Mouse (Mus musculus): Measurements from ENCODE around the gene Prpf4. TPM values are rescaled to one million over a fixed set of nuclear protein-coding genes. Genes with fewer than 3 reads are reported as not detected.
A peak's percentile ranks its signal among the peaks of the same experiment; 100 is the strongest.

Gene Prpf4
- polyA plus RNA-seq, 1 experiment = 11.3 TPM

DNA sequence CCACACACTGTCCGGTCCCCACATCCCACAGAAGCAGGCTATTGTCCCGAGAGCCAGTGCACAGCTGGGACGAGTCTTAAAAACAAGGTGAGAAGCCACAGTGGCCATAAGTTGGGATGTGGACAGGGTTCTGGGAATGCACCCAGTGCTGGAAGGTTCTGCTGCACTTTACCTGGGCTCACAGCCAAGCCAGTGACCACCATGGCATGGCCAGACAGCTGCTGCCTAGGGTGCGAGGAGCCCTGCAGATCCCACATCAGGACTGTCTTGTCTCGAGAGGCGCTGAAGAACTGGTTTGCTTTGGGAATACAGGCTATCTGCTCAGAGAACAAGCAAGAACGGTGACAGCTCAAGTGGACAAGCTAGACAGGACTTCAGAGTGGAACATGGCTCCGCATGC, 51.8 kb downstream of the Prpf4 start:
- no peak overlapping the region for H3K4me3 ChIP-seq (ENCODE audit: insufficient read depth, poor library complexity, severe bottlenecking)
- TF ChIP-seq FOSL1 (IDR thresholded peaks at IDR 0.05; ENCODE audit: insufficient read depth, low read length, poor library complexity, severe bottlenecking) (no peak), MAX (IDR thresholded peaks at IDR 0.05) (no peak), USF1 (IDR thresholded peaks at IDR 0.05; ENCODE audit: low read depth) (no peak), MYOG (IDR thresholded peaks at IDR 0.05; ENCODE audit: control insufficient read depth, extremely low read depth, insufficient read length) (no peak), MYOD1 (IDR thresholded peaks at IDR 0.05; ENCODE audit: control insufficient read depth, insufficient read length, low read depth) (no peak), CEBPB (IDR thresholded peaks at IDR 0.05; ENCODE audit: low read depth) (no peak), CTCF (IDR thresholded peaks at IDR 0.05; ENCODE audit: control insufficient read depth, insufficient read depth, insufficient read length) (no peak)
- no peaks in the 10 kb centered on the region for H3K27me3 ChIP-seq (ENCODE audit: control insufficient read depth, insufficient read depth, insufficient read length)
- no peaks in the 10 kb centered on the region for H3K36me3 ChIP-seq (ENCODE audit: control insufficient read depth, insufficient read depth)
- no peak overlapping the region for H3ac ChIP-seq (ENCODE audit: control insufficient read depth, insufficient read length, low read depth)
- no peaks in the 10 kb centered on the region for H3K79me2 ChIP-seq (ENCODE audit: control insufficient read depth, insufficient read depth)
- no peaks in the 10 kb centered on the region for H3K79me3 ChIP-seq (ENCODE audit: low read depth)

- Histone ChIP-seq H3K36me3 (ENCODE audit: control insufficient read depth, insufficient read depth) (no peaks in the 10 kb centered on the region), H3K4me3 (ENCODE audit: insufficient read depth, poor library complexity, severe bottlenecking) (no peak overlapping the region), H3K27me3 (ENCODE audit: control insufficient read depth, insufficient read depth, insufficient read length) (no peaks in the 10 kb centered on the region), H3ac (ENCODE audit: control insufficient read depth, insufficient read length, low read depth) (no peak overlapping the region), H3K79me2 (ENCODE audit: control insufficient read depth, insufficient read depth) (no peaks in the 10 kb centered on the region), H3K79me3 (ENCODE audit: low read depth) (no peaks in the 10 kb centered on the region)
- TF ChIP-seq USF1 (IDR thresholded peaks at IDR 0.05; ENCODE audit: low read depth) (no peak), FOSL1 (IDR thresholded peaks at IDR 0.05; ENCODE audit: insufficient read depth, low read length, poor library complexity, severe bottlenecking) (no peak), MYOG (IDR thresholded peaks at IDR 0.05; ENCODE audit: control insufficient read depth, extremely low read depth, insufficient read length) (no peak), MAX (IDR thresholded peaks at IDR 0.05) (no peak), CEBPB (IDR thresholded peaks at IDR 0.05; ENCODE audit: low read depth) (no peak), CTCF (IDR thresholded peaks at IDR 0.05; ENCODE audit: control insufficient read depth, insufficient read depth, insufficient read length) (no peak), MYOD1 (IDR thresholded peaks at IDR 0.05; ENCODE audit: control insufficient read depth, insufficient read length, low read depth) (no peak)
Measured at GRCm38 (mm10) chr4:62463124-62463523, 54.5 kb downstream of the Prpf4 start.

GRCm38 (mm10) chr4:62468158-62468557, 59.6 kb downstream of the Prpf4 start:
- H3ac ChIP-seq (ENCODE audit: control insufficient read depth, insufficient read length, low read depth) = no peak overlapping the region
- no peaks in the 10 kb centered on the region for H3K79me2 ChIP-seq (ENCODE audit: control insufficient read depth, insufficient read depth)
- H3K27me3 ChIP-seq (ENCODE audit: control insufficient read depth, insufficient read depth, insufficient read length) = no peaks in the 10 kb centered on the region
- TF ChIP-seq USF1 (IDR thresholded peaks at IDR 0.05; ENCODE audit: low read depth) = no peak
- TF ChIP-seq FOSL1 (IDR thresholded peaks at IDR 0.05; ENCODE audit: insufficient read depth, low read length, poor library complexity, severe bottlenecking) = no peak
- no peak for TF ChIP-seq CEBPB (IDR thresholded peaks at IDR 0.05; ENCODE audit: low read depth)
- no peak for TF ChIP-seq CTCF (IDR thresholded peaks at IDR 0.05; ENCODE audit: control insufficient read depth, insufficient read depth, insufficient read length)
- TF ChIP-seq MYOG (IDR thresholded peaks at IDR 0.05; ENCODE audit: control insufficient read depth, extremely low read depth, insufficient read length) = no peak
- no peak for TF ChIP-seq MAX (IDR thresholded peaks at IDR 0.05)
- no peak for TF ChIP-seq MYOD1 (IDR thresholded peaks at IDR 0.05; ENCODE audit: control insufficient read depth, insufficient read length, low read depth)
- H3K36me3 ChIP-seq (ENCODE audit: control insufficient read depth, insufficient read depth) = no peaks in the 10 kb centered on the region
- no peak overlapping the region for H3K4me3 ChIP-seq (ENCODE audit: insufficient read depth, poor library complexity, severe bottlenecking)
- no peaks in the 10 kb centered on the region for H3K79me3 ChIP-seq (ENCODE audit: low read depth)

DNA sequence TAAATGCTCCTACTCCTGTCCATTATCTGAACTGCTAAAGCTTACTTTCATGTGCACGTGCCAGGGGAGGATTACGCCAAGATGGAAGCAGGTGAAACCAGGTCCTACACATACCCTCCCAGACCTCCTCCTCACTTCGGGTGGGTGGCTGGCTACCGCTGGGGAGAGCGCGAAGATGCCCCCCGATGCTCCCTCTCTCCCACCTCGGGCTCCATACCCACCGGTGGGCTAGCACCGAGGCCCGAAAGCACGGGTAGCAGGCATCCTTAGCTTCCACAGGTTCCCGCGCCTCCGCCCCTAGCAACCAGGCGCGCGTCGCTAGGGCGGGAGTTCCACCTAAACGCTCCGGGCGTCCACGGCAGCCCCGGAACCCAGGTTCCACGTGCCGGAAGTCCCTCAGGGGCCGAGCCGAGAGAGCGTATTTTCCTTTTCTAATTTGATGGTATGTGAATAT, 62.0 kb downstream of the Prpf4 start, which contains the start of gene Wdr31:
Gene Wdr31, minus strand, starts transcription at position 299 of the 454 bp plus-strand sequence.
- Histone ChIP-seq H3ac (ENCODE audit: control insufficient read depth, insufficient read length, low read depth) (peak within 1 kb of the TSS; percentile 81), H3K79me3 (ENCODE audit: low read depth) (no peaks in the 10 kb centered on the region), H3K79me2 (ENCODE audit: control insufficient read depth, insufficient read depth) (no peaks in the 10 kb centered on the region), H3K27me3 (ENCODE audit: control insufficient read depth, insufficient read depth, insufficient read length) (no peaks in the 10 kb centered on the region), H3K4me3 (ENCODE audit: insufficient read depth, poor library complexity, severe bottlenecking) (peak within 1 kb of the TSS; percentile 44), H3K36me3 (ENCODE audit: control insufficient read depth, insufficient read depth) (no peaks in the 10 kb centered on the region)
- TF ChIP-seq USF1 (IDR thresholded peaks at IDR 0.05; ENCODE audit: low read depth) (no peak), CEBPB (IDR thresholded peaks at IDR 0.05; ENCODE audit: low read depth) (no peak), FOSL1 (IDR thresholded peaks at IDR 0.05; ENCODE audit: insufficient read depth, low read length, poor library complexity, severe bottlenecking) (no peak), MAX (IDR thresholded peaks at IDR 0.05) (peak; percentile 38)

DNA sequence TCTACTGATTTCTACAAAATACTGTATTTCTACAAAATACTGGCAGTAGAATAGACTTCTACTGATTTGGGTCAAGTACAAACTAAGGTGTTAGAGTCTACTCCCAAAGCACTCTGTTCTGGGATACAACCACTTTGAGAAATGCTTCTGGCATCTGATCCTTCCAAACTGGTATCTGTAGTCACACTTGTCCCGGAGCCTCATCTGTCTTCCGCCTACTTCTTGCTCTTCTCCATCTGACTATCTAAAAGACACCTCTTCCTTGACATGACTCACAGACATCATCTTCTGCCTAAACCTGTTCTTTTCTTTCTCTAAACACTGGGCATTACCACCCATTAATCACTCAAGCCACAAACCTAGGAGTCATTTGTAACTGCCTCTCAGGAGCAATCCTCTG, 63.5 kb downstream of the Prpf4 start:
- Histone ChIP-seq H3K79me3 (ENCODE audit: low read depth) (no peaks in the 10 kb centered on the region), H3K27me3 (ENCODE audit: control insufficient read depth, insufficient read depth, insufficient read length) (no peaks in the 10 kb centered on the region), H3K79me2 (ENCODE audit: control insufficient read depth, insufficient read depth) (no peaks in the 10 kb centered on the region), H3K36me3 (ENCODE audit: control insufficient read depth, insufficient read depth) (no peaks in the 10 kb centered on the region), H3K4me3 (ENCODE audit: insufficient read depth, poor library complexity, severe bottlenecking) (no peak overlapping the region), H3ac (ENCODE audit: control insufficient read depth, insufficient read length, low read depth) (no peak overlapping the region)
- TF ChIP-seq FOSL1 (IDR thresholded peaks at IDR 0.05; ENCODE audit: insufficient read depth, low read length, poor library complexity, severe bottlenecking) = no peak
- no peak for TF ChIP-seq USF1 (IDR thresholded peaks at IDR 0.05; ENCODE audit: low read depth)
- TF ChIP-seq MYOG (IDR thresholded peaks at IDR 0.05; ENCODE audit: control insufficient read depth, extremely low read depth, insufficient read length) = no peak
- TF ChIP-seq CTCF (IDR thresholded peaks at IDR 0.05; ENCODE audit: control insufficient read depth, insufficient read depth, insufficient read length) = no peak
- TF ChIP-seq MAX (IDR thresholded peaks at IDR 0.05) = no peak
- TF ChIP-seq CEBPB (IDR thresholded peaks at IDR 0.05; ENCODE audit: low read depth) = no peak
- TF ChIP-seq MYOD1 (IDR thresholded peaks at IDR 0.05; ENCODE audit: control insufficient read depth, insufficient read length, low read depth) = no peak

GRCm38 (mm10) chr4:62475131-62475530, 66.5 kb downstream of the Prpf4 start:
- no peaks in the 10 kb centered on the region for H3K79me2 ChIP-seq (ENCODE audit: control insufficient read depth, insufficient read depth)
- TF ChIP-seq CEBPB (IDR thresholded peaks at IDR 0.05; ENCODE audit: low read depth) = no peak
- TF ChIP-seq MYOD1 (IDR thresholded peaks at IDR 0.05; ENCODE audit: control insufficient read depth, insufficient read length, low read depth) = no peak
- TF ChIP-seq MAX (IDR thresholded peaks at IDR 0.05) = no peak
- no peak for TF ChIP-seq CTCF (IDR thresholded peaks at IDR 0.05; ENCODE audit: control insufficient read depth, insufficient read depth, insufficient read length)
- no peak for TF ChIP-seq FOSL1 (IDR thresholded peaks at IDR 0.05; ENCODE audit: insufficient read depth, low read length, poor library complexity, severe bottlenecking)
- no peak for TF ChIP-seq USF1 (IDR thresholded peaks at IDR 0.05; ENCODE audit: low read depth)
- no peak overlapping the region for H3ac ChIP-seq (ENCODE audit: control insufficient read depth, insufficient read length, low read depth)
- no peaks in the 10 kb centered on the region for H3K36me3 ChIP-seq (ENCODE audit: control insufficient read depth, insufficient read depth)
- H3K79me3 ChIP-seq (ENCODE audit: low read depth) = no peaks in the 10 kb centered on the region
- H3K4me3 ChIP-seq (ENCODE audit: insufficient read depth, poor library complexity, severe bottlenecking) = no peak overlapping the region
- no peaks in the 10 kb centered on the region for H3K27me3 ChIP-seq (ENCODE audit: control insufficient read depth, insufficient read depth, insufficient read length)

All from C2C12 (cell line).